Mouse (Mus musculus) small intestine, adult 2 months (tissue): Measurements from ENCODE around the gene Klk7. TPM values are rescaled to one million over a fixed set of nuclear protein-coding genes. Genes with fewer than 3 reads are reported as not detected.

ENCODE experiments used
- H3K27ac ChIP-seq: fragments of 200-500 bp; 2 replicates; pipeline ENCODE4 v1.5.1; 2012; ENCODE audit warnings: low read depth, low read length, control low read depth, inconsistent platforms; ENCODE audit not compliant: insufficient read depth
- H3K27me3 ChIP-seq: fragments of 200-500 bp; 2 replicates; pipeline ENCODE4 v1.6.1; 2012; ENCODE audit warnings: mild to moderate bottlenecking, moderate library complexity, low read length, inconsistent platforms; ENCODE audit not compliant: control insufficient read depth, insufficient read depth
- H3K36me3 ChIP-seq: fragments of 200-500 bp; 2 replicates; pipeline ENCODE4 v1.6.1; 2012; ENCODE audit warnings: mild to moderate bottlenecking, low read length, control low read depth, inconsistent platforms; ENCODE audit not compliant: control insufficient read depth, insufficient read depth
- H3K4me1 ChIP-seq: fragments of 200-500 bp; 2 replicates; pipeline ENCODE4 v1.6.1; 2012; ENCODE audit warnings: low read length, inconsistent platforms, mixed read lengths; ENCODE audit not compliant: control insufficient read depth, insufficient read depth, insufficient read length
- H3K4me3 ChIP-seq: fragments of 200-500 bp; 2 replicates; pipeline ENCODE4 v1.5.1; 2012; ENCODE audit warnings: low read depth, mild to moderate bottlenecking, control low read depth, inconsistent platforms, low read length, moderate library complexity
- CTCF ChIP-seq: fragments of 200-500 bp; IDR thresholded peaks from 2 replicates; pipeline ENCODE4 v1.5.1; 2012; ENCODE audit warnings: low read depth, mild to moderate bottlenecking, control low read depth, inconsistent platforms, low read length, moderate library complexity, mixed read lengths; ENCODE audit not compliant: insufficient replicate concordance, insufficient read length; ENCODE audit errors: extremely low read depth
- POLR2A ChIP-seq: fragments of 200-500 bp; IDR thresholded peaks from 2 replicates; pipeline ENCODE4 v1.6.1; 2012; ENCODE audit warnings: low read depth, mild to moderate bottlenecking, control low read depth, inconsistent platforms, low read length, moderate library complexity
- WGBS: fragments of 180-500 bp; shearing (Covaris S2); methylation state at CpG from one replicate; pipeline ENCODE4 v1.1.7; 2018; 5-methylcytosine and 5-hydroxymethylcytosine counted together
- polyA plus RNA-seq: library from polyadenylated mRNA; depleted of rRNA; stranded (reverse); fragments of >200 nt; gene quantifications from 2 replicates; pipeline ENCODE4 v1.2.3, GENCODE M21; 2012; rRNA removed

The Klk7 gene
- polyA plus RNA-seq, 1 experiment, result not detected

- WGBS, result 42% methylated on average over 3 of the region's 3 CpGs
- Histone ChIP-seq H3K27me3 (no peaks in the 10 kb centered on the region), H3K27ac (no peak overlapping the region), H3K4me1 (no peaks in the 10 kb centered on the region), H3K36me3 (no peaks in the 10 kb centered on the region), H3K4me3 (no peak overlapping the region)
- TF ChIP-seq POLR2A (no peak), CTCF (no peak)
Observed at GRCm38 (mm10) chr7:43855709-43856108, 44.6 kb downstream of the Klk7 start.

- Histone ChIP-seq H3K36me3 (no peaks in the 10 kb centered on the region), H3K4me1 (no peaks in the 10 kb centered on the region), H3K27ac (no peak overlapping the region), H3K4me3 (no peak overlapping the region), H3K27me3 (no peaks in the 10 kb centered on the region)
- 71% methylated on average over 7 of the region's 7 CpGs for WGBS
- no peak for TF ChIP-seq CTCF
- TF ChIP-seq POLR2A, result no peak
Observed at GRCm38 (mm10) chr7:43856307-43856706, 45.2 kb downstream of the Klk7 start.

- no peaks in the 10 kb centered on the region for H3K27me3 ChIP-seq
- no peaks in the 10 kb centered on the region for H3K4me1 ChIP-seq
- H3K36me3 ChIP-seq, result no peaks in the 10 kb centered on the region
- TF ChIP-seq POLR2A (no peak), CTCF (no peak)
- no peak overlapping the region for H3K4me3 ChIP-seq
- no peak overlapping the region for H3K27ac ChIP-seq
- WGBS, result 92% methylated on average over 12 of the region's 12 CpGs
Observed at GRCm38 (mm10) chr7:43857501-43857900, 46.4 kb downstream of the Klk7 start.

- Histone ChIP-seq H3K36me3 (no peaks in the 10 kb centered on the region), H3K4me1 (no peaks in the 10 kb centered on the region), H3K27ac (no peak overlapping the region), H3K27me3 (no peaks in the 10 kb centered on the region), H3K4me3 (no peak overlapping the region)
- WGBS, result 80% methylated on average over 8 of the region's 8 CpGs
- TF ChIP-seq CTCF (no peak), POLR2A (no peak)
Observed at GRCm38 (mm10) chr7:43860411-43860810, 49.3 kb downstream of the Klk7 start.

Other genes starting within 250 kb of the Klk7 start
- 0.28 and 0.36 TPM in 2 replicates for gene Zfp658, start 249.0 kb upstream of the Klk7 start, polyA plus RNA-seq
- 0.63 and 0.91 TPM in 2 replicates for gene Zfp719, start 231.7 kb upstream of the Klk7 start, polyA plus RNA-seq
- gene Zfp819, start 204.1 kb upstream of the Klk7 start, polyA plus RNA-seq, result 0.05 TPM in 1 of 2 replicates, not detected in the other
- 42.7 and 57.8 TPM in 2 replicates for gene Ceacam18, start 176.6 kb upstream of the Klk7 start, polyA plus RNA-seq
- gene Siglece, start 151.1 kb upstream of the Klk7 start, polyA plus RNA-seq, result 2.2 and 3.0 TPM in 2 replicates
- gene Ctu1, start 139.3 kb upstream of the Klk7 start, polyA plus RNA-seq, result 7.6 and 9.7 TPM in 2 replicates
- gene Klk14, start 120.9 kb upstream of the Klk7 start, polyA plus RNA-seq, result 0.09 TPM in 1 of 2 replicates, not detected in the other
- 0.09 TPM in 1 of 2 replicates, not detected in the other for gene Klk13, start 98.7 kb upstream of the Klk7 start, polyA plus RNA-seq
- gene Klk12, start 42.4 kb upstream of the Klk7 start, polyA plus RNA-seq, result not detected in 2 replicates
- not detected in 2 replicates for gene Klk11, start 36.7 kb upstream of the Klk7 start, polyA plus RNA-seq
- 0.19 TPM in 2 replicates for gene Klk10, start 30.3 kb upstream of the Klk7 start, polyA plus RNA-seq
- gene Klk9, start 19.4 kb upstream of the Klk7 start, polyA plus RNA-seq, result 0.15 TPM in 1 of 2 replicates, not detected in the other
- gene Klk8, start 13.7 kb upstream of the Klk7 start, polyA plus RNA-seq, result 3.6 and 4.4 TPM in 2 replicates
- gene Klk6, start 13.2 kb downstream of the Klk7 start, polyA plus RNA-seq, result 0.22 TPM in 1 of 2 replicates, not detected in the other
- not detected in 2 replicates for gene Klk5, start 30.7 kb downstream of the Klk7 start, polyA plus RNA-seq
- not detected in 2 replicates for gene Klk4, start 69.9 kb downstream of the Klk7 start, polyA plus RNA-seq
- not detected in 2 replicates for gene Klk15, start 122.4 kb downstream of the Klk7 start, polyA plus RNA-seq
- gene Klk1b8, start 139.4 kb downstream of the Klk7 start, polyA plus RNA-seq, result 0.43 TPM in 1 of 2 replicates, not detected in the other
- gene Klk1b1, start 155.5 kb downstream of the Klk7 start, polyA plus RNA-seq, result not detected in 2 replicates
- gene Klk1b9, start 164.8 kb downstream of the Klk7 start, polyA plus RNA-seq, result not detected in 2 replicates
- 8.5 TPM in 1 of 2 replicates, not detected in the other for gene Klk1b11, start 184.6 kb downstream of the Klk7 start, polyA plus RNA-seq
- gene Klk1b26, start 200.9 kb downstream of the Klk7 start, polyA plus RNA-seq, result 0.13 TPM in 1 of 2 replicates, not detected in the other
- gene Klk1b27, start 241.0 kb downstream of the Klk7 start, polyA plus RNA-seq, result 0.52 and 0.65 TPM in 2 replicates